Mouse (Mus musculus): ENCODE data around the gene Taldo1. TPM values are rescaled to one million over a fixed set of nuclear protein-coding genes. Genes with fewer than 3 reads are reported as not detected.
A peak's percentile ranks its signal among the peaks of the same experiment; 100 is the strongest.

Gene Taldo1
- polyA plus RNA-seq, 1 experiment, result 224 TPM

GRCm38 (mm10) chr7:141411667-141412066 is 19.7 kb downstream of the Taldo1 start:
- TF ChIP-seq POLR2A (IDR thresholded peaks at IDR 0.05; ENCODE audit: borderline replicate concordance, extremely low read depth, insufficient read depth, insufficient read length, poor library complexity, severe bottlenecking), result no peak
- no peak for TF ChIP-seq CTCF (IDR thresholded peaks at IDR 0.05; ENCODE audit: borderline replicate concordance, extremely low read depth, insufficient read depth, insufficient read length)
- DNase-seq (ENCODE audit: low read depth), result no peak

- no peak for DNase-seq (ENCODE audit: low read depth)
- TF ChIP-seq POLR2A (IDR thresholded peaks at IDR 0.05; ENCODE audit: borderline replicate concordance, extremely low read depth, insufficient read depth, insufficient read length, poor library complexity, severe bottlenecking), result no peak
- TF ChIP-seq CTCF (IDR thresholded peaks at IDR 0.05; ENCODE audit: borderline replicate concordance, extremely low read depth, insufficient read depth, insufficient read length), result no peak
Observed at GRCm38 (mm10) chr7:141413331-141413730, 21.3 kb downstream of the Taldo1 start.

GRCm38 (mm10) chr7:141413809-141414584 is 22.0 kb downstream of the Taldo1 start, which contains the start of gene Gatd1:
TSS of gene Gatd1 (minus strand) at chr7:141414136.
- peak; percentile 100 for DNase-seq (ENCODE audit: low read depth)
- peak; percentile 11; the same call in 1 of the 2 replicates for TF ChIP-seq CTCF (IDR thresholded peaks at IDR 0.05; ENCODE audit: borderline replicate concordance, extremely low read depth, insufficient read depth, insufficient read length)
- peak; percentile 75; the same call in 1 of the 2 replicates for TF ChIP-seq POLR2A (IDR thresholded peaks at IDR 0.05; ENCODE audit: borderline replicate concordance, extremely low read depth, insufficient read depth, insufficient read length, poor library complexity, severe bottlenecking)

GRCm38 (mm10) chr7:141416144-141416841 is 24.3 kb downstream of the Taldo1 start:
- TF ChIP-seq POLR2A (IDR thresholded peaks at IDR 0.05; ENCODE audit: borderline replicate concordance, extremely low read depth, insufficient read depth, insufficient read length, poor library complexity, severe bottlenecking) (no peak), CTCF (IDR thresholded peaks at IDR 0.05; ENCODE audit: borderline replicate concordance, extremely low read depth, insufficient read depth, insufficient read length) (no peak)
- DNase-seq (ENCODE audit: low read depth), result no peak

- no peak for DNase-seq (ENCODE audit: low read depth)
- no peak for TF ChIP-seq CTCF (IDR thresholded peaks at IDR 0.05; ENCODE audit: borderline replicate concordance, extremely low read depth, insufficient read depth, insufficient read length)
- TF ChIP-seq POLR2A (IDR thresholded peaks at IDR 0.05; ENCODE audit: borderline replicate concordance, extremely low read depth, insufficient read depth, insufficient read length, poor library complexity, severe bottlenecking), result no peak
Observed at GRCm38 (mm10) chr7:141417731-141418681, 26.0 kb downstream of the Taldo1 start.

GRCm38 (mm10) chr7:141418970-141419369 is 27.0 kb downstream of the Taldo1 start:
- no peak for TF ChIP-seq CTCF (IDR thresholded peaks at IDR 0.05; ENCODE audit: borderline replicate concordance, extremely low read depth, insufficient read depth, insufficient read length)
- no peak for TF ChIP-seq POLR2A (IDR thresholded peaks at IDR 0.05; ENCODE audit: borderline replicate concordance, extremely low read depth, insufficient read depth, insufficient read length, poor library complexity, severe bottlenecking)
- DNase-seq (ENCODE audit: low read depth), result peak; percentile 69

- DNase-seq (ENCODE audit: low read depth), result no peak
- TF ChIP-seq POLR2A (IDR thresholded peaks at IDR 0.05; ENCODE audit: borderline replicate concordance, extremely low read depth, insufficient read depth, insufficient read length, poor library complexity, severe bottlenecking) (no peak), CTCF (IDR thresholded peaks at IDR 0.05; ENCODE audit: borderline replicate concordance, extremely low read depth, insufficient read depth, insufficient read length) (no peak)
Observed at GRCm38 (mm10) chr7:141420030-141420702, 28.2 kb downstream of the Taldo1 start.

GRCm38 (mm10) chr7:141423811-141424210 is 31.8 kb downstream of the Taldo1 start:
- no peak for DNase-seq (ENCODE audit: low read depth)
- TF ChIP-seq CTCF (IDR thresholded peaks at IDR 0.05; ENCODE audit: borderline replicate concordance, extremely low read depth, insufficient read depth, insufficient read length) (no peak), POLR2A (IDR thresholded peaks at IDR 0.05; ENCODE audit: borderline replicate concordance, extremely low read depth, insufficient read depth, insufficient read length, poor library complexity, severe bottlenecking) (no peak)

GRCm38 (mm10) chr7:141426948-141427730 is 35.1 kb downstream of the Taldo1 start:
- TF ChIP-seq POLR2A (IDR thresholded peaks at IDR 0.05; ENCODE audit: borderline replicate concordance, extremely low read depth, insufficient read depth, insufficient read length, poor library complexity, severe bottlenecking), result no peak
- no peak for TF ChIP-seq CTCF (IDR thresholded peaks at IDR 0.05; ENCODE audit: borderline replicate concordance, extremely low read depth, insufficient read depth, insufficient read length)
- no peak for DNase-seq (ENCODE audit: low read depth)

- no peak for DNase-seq (ENCODE audit: low read depth)
- TF ChIP-seq CTCF (IDR thresholded peaks at IDR 0.05; ENCODE audit: borderline replicate concordance, extremely low read depth, insufficient read depth, insufficient read length) (no peak), POLR2A (IDR thresholded peaks at IDR 0.05; ENCODE audit: borderline replicate concordance, extremely low read depth, insufficient read depth, insufficient read length, poor library complexity, severe bottlenecking) (no peak)
Observed at GRCm38 (mm10) chr7:141428701-141429100, 36.7 kb downstream of the Taldo1 start.

All from brain, embryonic 14.5 days (tissue).